8 mouse cellular contexts compared by ENCODE assay signal in the genomic region with DNA sequence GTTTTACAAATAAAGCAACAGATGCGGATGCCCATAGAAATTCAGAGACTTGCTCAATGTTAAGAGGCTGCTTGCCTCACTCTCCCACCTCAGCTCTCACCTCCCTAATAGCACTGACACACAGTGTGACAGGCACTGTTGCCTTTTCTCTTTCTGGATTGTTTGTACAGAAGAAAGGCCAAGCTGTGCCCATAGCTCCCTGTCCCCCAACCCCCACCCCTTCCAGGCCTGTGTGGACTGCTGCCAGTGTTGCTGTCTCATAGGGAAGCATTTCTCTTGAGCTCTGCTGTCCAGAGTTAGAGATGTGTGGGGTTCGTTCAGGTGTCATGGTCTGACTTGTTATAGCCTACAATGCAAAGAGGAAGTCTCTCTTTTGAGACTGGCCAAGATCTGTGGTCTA. TPM values are rescaled to one million over a fixed set of nuclear protein-coding genes. Genes with fewer than 3 reads are reported as not detected.
A peak's percentile ranks its signal among the peaks of the same experiment; 100 is the strongest.
DNase-seq lines count a peak whose midpoint lies in the region; ATAC-seq and TF ChIP-seq lines count a peak whose summit lies in the region.

No protein-coding gene starts in this region.

- no peak for TF ChIP-seq POLR2A in kidney, adult 2 months (IDR thresholded peaks at IDR 0.05; ENCODE audit: low read depth, low read length)

- WGBS in kidney, embryonic 15.5 days = 57% methylated on average over 2 of the region's 2 CpGs
- 65% methylated on average over 2 of the region's 2 CpGs for WGBS in kidney, adult 2 months
- 78% methylated on average over 2 of the region's 2 CpGs for WGBS in hindbrain, embryonic 12.5 days
- 85% methylated on average over 2 of the region's 2 CpGs for WGBS in midbrain, embryonic 14.5 days

- TF ChIP-seq CTCF in kidney, adult 2 months (conservative IDR thresholded peaks at IDR 0.05; ENCODE audit: insufficient read depth, insufficient read length, low read depth, low read length) = no peak

- no peak for ATAC-seq in kidney, embryonic 15.5 days (replicated peaks; ENCODE audit: low FRiP score)
- no peak for ATAC-seq in hindbrain, embryonic 12.5 days (ENCODE audit: low FRiP score)
- no peak for ATAC-seq in midbrain, embryonic 14.5 days (ENCODE audit: low FRiP score, low TSS enrichment)

- H3K4me1 ChIP-seq in kidney, embryonic 15.5 days = peaks cover 20% of the 10 kb centered on the region
- peaks cover 11% of the 10 kb centered on the region for H3K4me1 ChIP-seq in kidney, adult 2 months (ENCODE audit: control insufficient read depth, insufficient read depth, low read length)
- H3K4me1 ChIP-seq in hindbrain, embryonic 12.5 days = peaks cover 16% of the 10 kb centered on the region
- H3K4me1 ChIP-seq in midbrain, embryonic 14.5 days (ENCODE audit: control insufficient read depth, insufficient read depth, low read length) = peaks cover 9% of the 10 kb centered on the region; the same call in 1 of the 2 replicates

- peak overlapping the region; percentile 75 for H3K4me2 ChIP-seq in kidney, embryonic 15.5 days
- peak overlapping the region; percentile 79 for H3K4me2 ChIP-seq in hindbrain, embryonic 12.5 days (replicated peaks)
- peak overlapping the region; percentile 66 for H3K4me2 ChIP-seq in midbrain, embryonic 14.5 days (ENCODE audit: low read length)

- H3K27ac ChIP-seq in kidney, embryonic 15.5 days = no peak overlapping the region
- no peak overlapping the region for H3K27ac ChIP-seq in kidney, adult 2 months (ENCODE audit: insufficient read depth, low read depth, low read length)
- no peak overlapping the region for H3K27ac ChIP-seq in hindbrain, embryonic 12.5 days
- no peak overlapping the region for H3K27ac ChIP-seq in midbrain, embryonic 14.5 days (replicated peaks; ENCODE audit: low read depth, low read length)

- DNase-seq in kidney, adult 2 months = no peak
- DNase-seq in adrenal gland, postnatal 36 days = peak; percentile 77 to 82
- DNase-seq in midbrain, embryonic 14.5 days = no peak
- DNase-seq in layer of hippocampus, adult 9-10 months (ENCODE audit: low spot score) = no peak
- no peak for DNase-seq in left cerebral cortex, postnatal 14 days (ENCODE audit: low spot score in 2 of 2)
- DNase-seq in left cerebral cortex, adult 18-20 months (ENCODE audit: low spot score in 2 of 2) = no peak

- H3K9me3 ChIP-seq in kidney, embryonic 15.5 days (replicated peaks) = no peaks in the 10 kb centered on the region
- H3K9me3 ChIP-seq in hindbrain, embryonic 12.5 days (replicated peaks) = no peaks in the 10 kb centered on the region
- no peaks in the 10 kb centered on the region for H3K9me3 ChIP-seq in midbrain, embryonic 14.5 days (ENCODE audit: control insufficient read depth, low read length)

- peaks cover 32% of the 10 kb centered on the region for H3K36me3 ChIP-seq in kidney, embryonic 15.5 days
- H3K36me3 ChIP-seq in kidney, adult 2 months (ENCODE audit: control insufficient read depth, insufficient read depth, low read length) = no peaks in the 10 kb centered on the region; the same call in 1 of the 2 replicates
- H3K36me3 ChIP-seq in hindbrain, embryonic 12.5 days = no peaks in the 10 kb centered on the region
- H3K36me3 ChIP-seq in midbrain, embryonic 14.5 days (ENCODE audit: control insufficient read depth, insufficient read depth, low read length) = peaks cover 6% of the 10 kb centered on the region; the same call in 1 of the 2 replicates

- peak overlapping the region; percentile 61; the same call in 1 of the 2 replicates for H3K9ac ChIP-seq in kidney, embryonic 15.5 days
- no peak overlapping the region for H3K9ac ChIP-seq in hindbrain, embryonic 12.5 days
- no peak overlapping the region for H3K9ac ChIP-seq in midbrain, embryonic 14.5 days (replicated peaks; ENCODE audit: low read length)

- intact Hi-C loops in left cerebral cortex, postnatal 14 days (cut with DNase I) = no loop called here

- H3K27me3 ChIP-seq in kidney, embryonic 15.5 days = no peaks in the 10 kb centered on the region
- no peaks in the 10 kb centered on the region for H3K27me3 ChIP-seq in kidney, adult 2 months (replicated peaks; ENCODE audit: control insufficient read depth, insufficient read depth, low read length)
- H3K27me3 ChIP-seq in hindbrain, embryonic 12.5 days = 0 out of 2 replicates have a peak, but pooled peaks cover 3% of the 10 kb centered on the region
- H3K27me3 ChIP-seq in midbrain, embryonic 14.5 days (ENCODE audit: control insufficient read depth, insufficient read depth, low read length) = no peaks in the 10 kb centered on the region

- peak overlapping the region; percentile 61 for H3K4me3 ChIP-seq in kidney, embryonic 15.5 days (replicated peaks)
- no peak overlapping the region for H3K4me3 ChIP-seq in kidney, adult 2 months (ENCODE audit: insufficient read depth, low read depth, low read length)
- 0 out of 2 replicates have a peak overlapping the region, but pooled peaks have one; percentile 55 for H3K4me3 ChIP-seq in hindbrain, embryonic 12.5 days
- H3K4me3 ChIP-seq in midbrain, embryonic 14.5 days (replicated peaks; ENCODE audit: low read depth, low read length) = no peak overlapping the region; the same call in 1 of the 2 replicates

RNA-seq across cellular contexts. Expression of a gene that starts 6.2 kb away (rescaled TPM):
- 61.3 and 67.6 TPM in 2 replicates for polyA plus RNA-seq in kidney, embryonic 15.5 days (2015; fragmentation: Nextera tagmentation; extraction: Ambion mirVana)
- 74.5 and 75.8 TPM in 2 replicates for polyA plus RNA-seq in kidney, adult 2 months (2012; rRNA removed)
- 100 to 1,000 TPM; 479 to 663 TPM for total RNA-seq in adrenal gland, postnatal 36 days (2021)
- polyA plus RNA-seq in hindbrain, embryonic 12.5 days (2016; fragmentation: Nextera tagmentation; extraction: Ambion mirVana) = 44.0 and 47.7 TPM in 2 replicates
- polyA plus RNA-seq in midbrain, embryonic 14.5 days (2014; fragmentation: Nextera tagmentation; extraction: Ambion mirVana) = 46.6 and 48.0 TPM in 2 replicates
- total RNA-seq in left cerebral cortex, postnatal 14 days (2021) = 10 to 100 TPM; 50.3 to 51.0 TPM
- total RNA-seq in left cerebral cortex, adult 18-20 months (2021) = 10 to 100 TPM; 42.8 to 46.2 TPM

RNA-seq across cellular contexts. Expression of a gene that starts 6.3 kb away (rescaled TPM):
- 427 and 441 TPM in 2 replicates for polyA plus RNA-seq in kidney, embryonic 15.5 days (2015; fragmentation: Nextera tagmentation; extraction: Ambion mirVana)
- polyA plus RNA-seq in kidney, adult 2 months (2012; rRNA removed) = 773 and 775 TPM in 2 replicates
- 100 to 1,000 TPM; 341 to 382 TPM for total RNA-seq in adrenal gland, postnatal 36 days (2021)
- polyA plus RNA-seq in hindbrain, embryonic 12.5 days (2016; fragmentation: Nextera tagmentation; extraction: Ambion mirVana) = 238 and 259 TPM in 2 replicates
- polyA plus RNA-seq in midbrain, embryonic 14.5 days (2014; fragmentation: Nextera tagmentation; extraction: Ambion mirVana) = 338 and 385 TPM in 2 replicates
- total RNA-seq in left cerebral cortex, postnatal 14 days (2021) = 100 to 1,000 TPM; 118 to 127 TPM
- total RNA-seq in left cerebral cortex, adult 18-20 months (2021) = 100 to 1,000 TPM; 115 to 120 TPM

RNA-seq across cellular contexts. Expression of a gene that starts 24.5 kb away (rescaled TPM):
- polyA plus RNA-seq in kidney, embryonic 15.5 days (2015; fragmentation: Nextera tagmentation; extraction: Ambion mirVana) = 0.14 TPM in 1 of 2 replicates, not detected in the other
- not detected in 2 replicates for polyA plus RNA-seq in kidney, adult 2 months (2012; rRNA removed)
- not detected for total RNA-seq in adrenal gland, postnatal 36 days (2021)
- not detected in 2 replicates for polyA plus RNA-seq in hindbrain, embryonic 12.5 days (2016; fragmentation: Nextera tagmentation; extraction: Ambion mirVana)
- not detected in 2 replicates for polyA plus RNA-seq in midbrain, embryonic 14.5 days (2014; fragmentation: Nextera tagmentation; extraction: Ambion mirVana)
- total RNA-seq in left cerebral cortex, postnatal 14 days (2021) = not detected
- total RNA-seq in left cerebral cortex, adult 18-20 months (2021) = not detected

Comparison
In these comparisons a context has a peak if more than half of its experiments do, and no peak if none do; other contexts are left out.
1. H3K4me3 ChIP-seq: peak in kidney, embryonic 15.5 days (single experiment) and hindbrain, embryonic 12.5 days (single experiment); none in kidney, adult 2 months (single experiment) and midbrain, embryonic 14.5 days (single experiment).
2. DNase-seq: peak in adrenal gland, postnatal 36 days (2 of 2); none in kidney, adult 2 months (single experiment), midbrain, embryonic 14.5 days (single experiment), layer of hippocampus, adult 9-10 months (single experiment), left cerebral cortex, postnatal 14 days (0 of 2) and left cerebral cortex, adult 18-20 months (0 of 2).
3. Peak in every context shown above with its lines, with median percentiles within 50 percentile points of each other: H3K4me2 ChIP-seq.